Mouse (Mus musculus): ENCODE measurements around the gene Arid5b. TPM values are rescaled to one million over a fixed set of nuclear protein-coding genes. Genes with fewer than 3 reads are reported as not detected.

The Arid5b gene
- polyA plus RNA-seq, 2 experiments = 1.3 to 3.3 TPM

GRCm38 (mm10) chr10:68168141-68168540 lies 110.4 kb downstream of the Arid5b start:
- no peak overlapping the region for H3K9ac ChIP-seq (replicated peaks)
- H3K9me3 ChIP-seq (ENCODE audit: control insufficient read depth, low read length) = no peaks in the 10 kb centered on the region
- no peaks in the 10 kb centered on the region for H3K36me3 ChIP-seq (replicated peaks; ENCODE audit: control insufficient read depth, insufficient read depth, low read depth)
- ATAC-seq (ENCODE audit: insufficient read depth) (no peak), DNase-seq (ENCODE audit: low read depth in 3 of 3, low spot score in 3 of 3) (no peak)
- 77% methylated on average over 8 of the region's 8 CpGs for WGBS (ENCODE audit: insufficient replicate concordance)
- no peak overlapping the region for H3K4me3 ChIP-seq (ENCODE audit: insufficient read depth in 1 of 2, low read depth in 2 of 2, low read length in 2 of 2)
- TF ChIP-seq CTCF (IDR thresholded peaks at IDR 0.05; ENCODE audit: low read depth) (no peak), EP300 (IDR thresholded peaks at IDR 0.05; ENCODE audit: low read depth) (no peak)
- no peaks in the 10 kb centered on the region for H3K27me3 ChIP-seq (ENCODE audit: control insufficient read depth, insufficient read depth, low read length)
- no peak overlapping the region for H3K4me2 ChIP-seq (ENCODE audit: low read depth)
- H3K27ac ChIP-seq = no peak overlapping the region
- H3K4me1 ChIP-seq (replicated peaks; ENCODE audit: control insufficient read depth in 2 of 2, insufficient read depth in 2 of 2, low read length in 1 of 2) = peaks cover 3 to 12% of the 10 kb centered on the region in 2 experiments; a peak in 2 of 4 replicates

GRCm38 (mm10) chr10:68167118-68167517 lies 111.4 kb downstream of the Arid5b start:
- DNase-seq (ENCODE audit: low read depth in 3 of 3, low spot score in 3 of 3) = no peak
- no peaks in the 10 kb centered on the region for H3K9me3 ChIP-seq (ENCODE audit: control insufficient read depth, low read length)
- H3K36me3 ChIP-seq (replicated peaks; ENCODE audit: control insufficient read depth, insufficient read depth, low read depth) = no peaks in the 10 kb centered on the region
- WGBS (ENCODE audit: insufficient replicate concordance) = 70% methylated on average over 4 of the region's 4 CpGs
- H3K27ac ChIP-seq = no peak overlapping the region
- H3K27me3 ChIP-seq (ENCODE audit: control insufficient read depth, insufficient read depth, low read length) = no peaks in the 10 kb centered on the region
- TF ChIP-seq EP300 (IDR thresholded peaks at IDR 0.05; ENCODE audit: low read depth) (no peak), CTCF (IDR thresholded peaks at IDR 0.05; ENCODE audit: low read depth) (no peak)
- H3K4me1 ChIP-seq (replicated peaks; ENCODE audit: control insufficient read depth in 2 of 2, insufficient read depth in 2 of 2, low read length in 1 of 2) = peaks cover 3 to 12% of the 10 kb centered on the region in 2 experiments; a peak in 2 of 4 replicates
- H3K4me2 ChIP-seq (ENCODE audit: low read depth) = no peak overlapping the region
- H3K4me3 ChIP-seq (ENCODE audit: insufficient read depth in 1 of 2, low read depth in 2 of 2, low read length in 2 of 2) = no peak overlapping the region
- no peak overlapping the region for H3K9ac ChIP-seq (replicated peaks)
- no peak for ATAC-seq (ENCODE audit: insufficient read depth)

GRCm38 (mm10) chr10:68166695-68167086 lies 111.8 kb downstream of the Arid5b start:
- Histone ChIP-seq H3K4me2 (ENCODE audit: low read depth) (no peak overlapping the region), H3K36me3 (replicated peaks; ENCODE audit: control insufficient read depth, insufficient read depth, low read depth) (no peaks in the 10 kb centered on the region), H3K4me3 (ENCODE audit: insufficient read depth in 1 of 2, low read depth in 2 of 2, low read length in 2 of 2) (no peak overlapping the region), H3K4me1 (replicated peaks; ENCODE audit: control insufficient read depth in 2 of 2, insufficient read depth in 2 of 2, low read length in 1 of 2) (peaks cover 3 to 11% of the 10 kb centered on the region in 2 experiments; a peak in 2 of 4 replicates), H3K27me3 (ENCODE audit: control insufficient read depth, insufficient read depth, low read length) (no peaks in the 10 kb centered on the region), H3K9me3 (ENCODE audit: control insufficient read depth, low read length) (no peaks in the 10 kb centered on the region), H3K9ac (replicated peaks) (no peak overlapping the region), H3K27ac (no peak overlapping the region)
- no peak for TF ChIP-seq EP300 (IDR thresholded peaks at IDR 0.05; ENCODE audit: low read depth)
- TF ChIP-seq CTCF (IDR thresholded peaks at IDR 0.05; ENCODE audit: low read depth) = no peak
- DNase-seq (ENCODE audit: low read depth in 3 of 3, low spot score in 3 of 3) (no peak), ATAC-seq (ENCODE audit: insufficient read depth) (no peak)
- 68% methylated on average over 2 of the region's 2 CpGs for WGBS (ENCODE audit: insufficient replicate concordance)

GRCm38 (mm10) chr10:68165709-68166694 lies 112.5 kb downstream of the Arid5b start:
- Histone ChIP-seq H3K27me3 (ENCODE audit: control insufficient read depth, insufficient read depth, low read length) (no peaks in the 10 kb centered on the region), H3K36me3 (replicated peaks; ENCODE audit: control insufficient read depth, insufficient read depth, low read depth) (no peaks in the 10 kb centered on the region), H3K9ac (replicated peaks) (no peak overlapping the region), H3K9me3 (ENCODE audit: control insufficient read depth, low read length) (no peaks in the 10 kb centered on the region), H3K4me2 (ENCODE audit: low read depth) (no peak overlapping the region), H3K4me1 (replicated peaks; ENCODE audit: control insufficient read depth in 2 of 2, insufficient read depth in 2 of 2, low read length in 1 of 2) (peaks cover 3 to 11% of the 10 kb centered on the region in 2 experiments; a peak in 2 of 4 replicates), H3K27ac (no peak overlapping the region), H3K4me3 (ENCODE audit: insufficient read depth in 1 of 2, low read depth in 2 of 2, low read length in 2 of 2) (no peak overlapping the region)
- no peak for ATAC-seq (ENCODE audit: insufficient read depth)
- no peak for TF ChIP-seq CTCF (IDR thresholded peaks at IDR 0.05; ENCODE audit: low read depth)
- no peak for TF ChIP-seq EP300 (IDR thresholded peaks at IDR 0.05; ENCODE audit: low read depth)
- DNase-seq (ENCODE audit: low read depth in 3 of 3, low spot score in 3 of 3) = no peak
- 57% methylated on average over 10 of the region's 10 CpGs for WGBS (ENCODE audit: insufficient replicate concordance)

Measured in liver, embryonic 14.5 days (tissue).